Mouse (Mus musculus): ENCODE data around the gene Pias3. TPM values are rescaled to one million over a fixed set of nuclear protein-coding genes. Genes with fewer than 3 reads are reported as not detected.
A peak's percentile ranks its signal among the peaks of the same experiment; 100 is the strongest.

Pias3 gene
- polyA plus RNA-seq, 1 experiment from 2014 or later: 73.0 TPM

DNA sequence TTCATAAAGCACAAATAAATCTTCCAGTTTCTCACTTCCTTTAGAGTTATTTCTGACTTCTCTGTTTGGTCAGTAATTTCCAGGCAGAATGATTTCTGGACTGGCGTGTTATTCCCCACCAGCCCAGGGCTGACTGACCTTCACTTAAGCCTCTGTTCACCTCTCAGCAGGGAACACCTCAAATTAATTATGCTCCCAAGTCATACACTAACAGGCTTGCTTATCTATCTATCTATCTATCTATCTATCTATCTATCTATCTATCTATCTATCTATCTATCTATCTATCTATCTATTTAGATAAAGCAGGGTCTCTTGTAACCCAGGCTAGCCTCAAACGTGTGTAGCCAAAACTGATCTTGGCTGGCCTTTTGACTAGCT lies 12.5 kb downstream of the Pias3 start:
- H3K4me3 ChIP-seq (replicated peaks): no peak overlapping the region
- H3K4me2 ChIP-seq: peak overlapping the region; percentile 86
- H3K27ac ChIP-seq: no peak overlapping the region
- 0 out of 2 replicates have a peak, but pooled peaks cover 6% of the 10 kb centered on the region for H3K27me3 ChIP-seq
- no peaks in the 10 kb centered on the region for H3K9me3 ChIP-seq (replicated peaks)
- peaks cover 68% of the 10 kb centered on the region for H3K36me3 ChIP-seq
- peak; percentile 11; the same call in 1 of the 2 replicates for ATAC-seq (replicated peaks; ENCODE audit: low FRiP score)
- H3K9ac ChIP-seq: no peak overlapping the region
- peaks cover 8% of the 10 kb centered on the region for H3K4me1 ChIP-seq
- 48% methylated on average over 2 of the region's 2 CpGs for WGBS

DNA sequence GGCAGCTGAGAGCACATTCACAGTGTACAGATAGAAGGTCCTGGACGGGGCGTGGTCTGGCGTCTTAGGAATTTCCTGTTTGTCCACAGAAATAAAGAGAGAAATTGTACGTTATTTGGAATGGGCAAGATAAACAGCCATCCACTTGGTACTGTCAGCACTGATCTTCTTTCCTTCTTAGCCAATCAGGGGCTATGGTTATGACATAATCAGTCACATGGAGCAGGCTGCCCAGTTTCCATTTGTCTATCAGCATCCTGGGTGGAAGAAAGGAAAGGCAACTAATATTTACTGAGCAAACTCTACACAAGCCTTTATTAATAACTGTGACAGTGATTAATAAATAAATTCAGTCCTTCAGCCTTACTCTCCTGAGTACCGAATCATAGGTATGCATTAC lies 18.1 kb downstream of the Pias3 start:
- ATAC-seq (replicated peaks; ENCODE audit: low FRiP score): no peak
- no peak overlapping the region for H3K4me2 ChIP-seq
- no peaks in the 10 kb centered on the region for H3K9me3 ChIP-seq (replicated peaks)
- no peak overlapping the region for H3K4me3 ChIP-seq (replicated peaks)
- peaks cover 85% of the 10 kb centered on the region for H3K36me3 ChIP-seq
- H3K27me3 ChIP-seq: no peaks in the 10 kb centered on the region
- WGBS: 88% methylated on average over 5 of the region's 5 CpGs
- no peak overlapping the region for H3K9ac ChIP-seq
- no peaks in the 10 kb centered on the region for H3K4me1 ChIP-seq
- H3K27ac ChIP-seq: no peak overlapping the region

DNA sequence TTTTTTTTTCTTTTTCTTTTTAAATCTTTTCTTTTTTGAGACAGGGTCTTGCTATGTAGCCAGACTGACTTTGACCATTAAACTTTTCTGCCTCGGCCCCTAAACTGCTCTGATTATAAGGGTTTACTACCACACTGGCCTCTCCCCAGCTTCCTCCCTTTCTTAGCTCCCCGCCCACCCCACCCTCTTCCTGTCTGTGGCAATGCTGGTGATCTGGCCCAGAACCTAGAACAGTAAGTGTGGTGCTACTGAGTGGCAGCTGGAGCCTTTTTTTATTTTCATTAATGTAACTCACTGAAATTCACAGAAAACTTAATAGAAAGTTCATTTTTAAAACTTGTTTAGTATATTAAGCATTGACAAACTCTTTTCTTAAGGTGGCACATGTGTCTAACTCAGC lies 19.7 kb downstream of the Pias3 start:
- Histone ChIP-seq H3K27me3 (no peaks in the 10 kb centered on the region), H3K4me1 (0 out of 2 replicates have a peak, but pooled peaks cover 3% of the 10 kb centered on the region), H3K27ac (no peak overlapping the region), H3K4me2 (no peak overlapping the region), H3K9me3 (replicated peaks) (no peaks in the 10 kb centered on the region), H3K36me3 (peaks cover 84% of the 10 kb centered on the region), H3K9ac (no peak overlapping the region), H3K4me3 (replicated peaks) (no peak overlapping the region)
- ATAC-seq (replicated peaks; ENCODE audit: low FRiP score): no peak
- whole genome bisulfite sequencing: 59% methylated on average over 2 of the region's 2 CpGs

DNA sequence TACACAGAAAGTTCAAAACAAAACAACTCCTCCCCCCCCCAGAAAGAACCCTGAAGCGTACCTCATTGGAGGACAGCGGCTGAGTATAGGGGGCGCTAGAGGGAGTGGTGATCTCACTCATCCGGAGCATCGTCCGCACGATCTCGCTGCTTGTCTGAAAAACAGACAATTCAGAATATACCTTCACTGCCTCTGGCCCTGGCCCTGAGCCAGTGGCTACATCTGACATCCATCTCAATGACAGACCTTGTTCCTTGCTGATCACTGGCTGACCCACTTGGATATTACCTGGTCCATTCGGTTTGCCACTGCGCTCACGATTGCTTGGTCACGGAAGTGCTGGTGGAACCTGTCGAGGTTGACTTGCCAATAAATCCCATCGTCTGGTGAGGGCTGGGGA lies 23.0 kb downstream of the Pias3 start:
- 0 out of 2 replicates have a peak, but pooled peaks have one; percentile 9 for ATAC-seq (replicated peaks; ENCODE audit: low FRiP score)
- H3K4me3 ChIP-seq (replicated peaks): no peak overlapping the region; the same call in 1 of the 2 replicates
- 0 out of 2 replicates have a peak, but pooled peaks cover 3% of the 10 kb centered on the region for H3K4me1 ChIP-seq
- WGBS: 39% methylated on average over 14 of the region's 14 CpGs
- H3K9me3 ChIP-seq (replicated peaks): no peaks in the 10 kb centered on the region
- H3K4me2 ChIP-seq: peak overlapping the region; percentile 36
- 0 out of 2 replicates have a peak overlapping the region, but pooled peaks have one; percentile 22 for H3K27ac ChIP-seq
- H3K36me3 ChIP-seq: peaks cover 84% of the 10 kb centered on the region
- H3K9ac ChIP-seq: no peak overlapping the region
- H3K27me3 ChIP-seq: no peaks in the 10 kb centered on the region

DNA sequence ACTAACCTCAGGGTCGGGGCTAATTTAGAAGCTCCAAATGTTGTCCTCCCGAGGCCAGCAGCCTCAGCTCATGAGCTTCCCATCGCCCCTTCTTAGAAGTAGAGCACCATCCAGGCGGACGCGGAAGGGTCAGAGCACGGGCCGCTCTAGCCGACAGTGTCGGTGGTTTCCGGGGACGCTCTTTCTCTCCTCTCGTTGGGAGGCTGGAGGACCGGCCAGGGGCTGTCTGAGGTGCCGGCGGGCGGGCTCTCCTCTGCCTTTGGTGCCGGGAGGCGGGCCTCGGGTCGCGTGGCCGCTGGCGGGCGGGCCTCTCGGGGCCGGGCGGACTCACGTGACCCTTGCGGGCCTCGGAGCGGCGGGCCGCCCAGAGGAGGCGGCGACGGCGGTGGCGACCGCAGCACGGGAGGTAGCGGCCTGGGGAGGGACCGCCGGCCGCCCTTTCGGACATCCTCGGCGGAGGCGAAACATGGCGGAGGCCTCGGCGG lies 31.2 kb downstream of the Pias3 start, which contains the start of the genes Polr3c and Rnf115:
Gene Polr3c, minus strand, starts transcription at position 286 of the 485 bp plus-strand sequence.
Gene Rnf115, plus strand, starts transcription at position 322 of the 485 bp plus-strand sequence.
- H3K27ac ChIP-seq: peak within 1 kb of the TSS; percentile 79
- peak within 1 kb of the TSS; percentile 67 for H3K4me3 ChIP-seq (replicated peaks)
- no peaks in the 10 kb centered on the region for H3K9me3 ChIP-seq (replicated peaks)
- peak within 1 kb of the TSS; percentile 84 for H3K9ac ChIP-seq
- under 1% methylated on average over 46 of the region's 52 CpGs for WGBS
- H3K36me3 ChIP-seq: peaks cover 23% of the 10 kb centered on the region
- peaks cover 28% of the 10 kb centered on the region for H3K4me1 ChIP-seq
- peak within 1 kb of the TSS; percentile 68 for H3K4me2 ChIP-seq
- H3K27me3 ChIP-seq: no peaks in the 10 kb centered on the region
- ATAC-seq (replicated peaks; ENCODE audit: low FRiP score): peak; percentile 99

DNA sequence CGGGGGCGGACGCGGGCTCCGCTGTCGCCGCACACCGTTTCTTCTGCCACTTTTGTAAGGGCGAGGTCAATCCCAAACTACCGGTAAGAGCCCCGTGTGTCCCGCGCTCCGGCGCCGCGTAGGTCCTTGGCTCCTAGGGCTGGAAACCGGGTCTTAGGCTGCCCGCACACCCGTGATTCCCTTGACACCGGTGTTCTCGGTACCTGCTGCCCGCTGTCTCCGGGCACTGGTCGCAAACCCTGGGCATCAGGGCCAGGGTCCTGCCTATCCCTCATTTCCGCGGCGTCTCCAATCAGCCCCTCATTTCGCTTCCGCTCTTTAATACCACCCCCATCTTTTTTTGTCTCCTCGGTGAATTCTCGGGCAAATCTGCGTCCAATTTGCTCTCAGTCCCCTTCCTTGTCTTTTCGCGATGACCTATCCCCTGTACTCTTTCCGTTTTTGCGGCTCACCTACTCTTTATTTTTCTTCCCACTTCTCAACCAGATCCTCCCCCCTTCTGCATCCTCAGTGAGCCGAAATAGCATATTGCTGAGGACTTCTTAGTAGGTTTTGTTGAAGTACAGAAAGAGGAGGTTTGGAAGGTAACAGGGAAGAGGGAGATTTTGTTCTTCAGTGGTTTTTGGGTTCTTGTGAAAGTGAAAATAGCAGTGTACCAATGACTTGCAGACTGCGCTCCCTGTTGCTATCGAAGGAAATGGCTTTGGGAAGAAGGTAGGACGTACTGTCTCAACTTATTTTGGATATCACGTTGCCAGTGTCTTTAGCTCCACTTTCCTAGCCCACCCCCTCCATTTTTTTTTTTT lies 31.8 kb downstream of the Pias3 start:
- WGBS: under 1% methylated on average over 40 of the region's 42 CpGs
- peaks cover 28% of the 10 kb centered on the region for H3K4me1 ChIP-seq
- ATAC-seq (replicated peaks; ENCODE audit: low FRiP score): peak; percentile 54

DNA sequence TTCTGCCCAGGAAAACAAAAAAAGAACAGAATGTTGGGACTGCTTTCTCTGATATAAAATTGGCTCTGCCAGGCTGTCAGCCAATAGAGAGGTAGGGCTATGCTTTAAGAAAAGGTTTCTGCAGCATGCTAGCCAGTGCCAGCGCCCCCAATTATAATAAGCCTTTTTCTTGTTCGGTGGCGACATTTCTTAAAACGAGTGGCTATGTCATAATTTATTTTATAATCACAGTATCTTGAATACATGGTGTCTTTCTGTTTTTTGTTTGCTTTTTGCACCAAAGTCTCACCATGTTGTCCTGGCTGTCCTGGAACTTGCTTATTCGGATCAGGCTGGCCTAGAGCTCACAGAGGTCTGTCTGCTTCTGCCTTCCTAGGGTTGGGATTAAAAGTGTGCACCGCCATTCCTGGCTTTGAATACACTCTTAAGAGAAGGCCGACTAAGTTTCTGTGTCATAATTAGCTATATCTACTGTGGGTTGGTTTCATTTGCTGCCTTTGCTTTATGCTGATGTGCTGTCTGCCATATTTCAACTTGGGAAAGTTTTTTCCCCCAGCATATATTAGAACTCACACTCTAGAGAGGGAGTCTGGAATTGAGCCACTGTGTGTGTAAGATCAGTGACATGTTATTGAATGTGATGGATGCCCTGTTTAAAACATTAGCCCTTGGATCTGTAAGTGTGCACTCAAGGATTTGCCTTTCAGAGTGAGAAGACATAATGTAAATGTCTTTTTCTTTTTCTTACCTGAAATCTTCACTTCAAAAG lies 32.6 kb downstream of the Pias3 start:
- WGBS: 49% methylated on average over 7 of the region's 7 CpGs
- H3K27ac ChIP-seq: peak overlapping the region; percentile 79
- no peaks in the 10 kb centered on the region for H3K9me3 ChIP-seq (replicated peaks)
- peaks cover 28% of the 10 kb centered on the region for H3K4me1 ChIP-seq
- H3K4me2 ChIP-seq: peak overlapping the region; percentile 68
- H3K4me3 ChIP-seq (replicated peaks): peak overlapping the region; percentile 67
- H3K36me3 ChIP-seq: peaks cover 9% of the 10 kb centered on the region
- ATAC-seq (replicated peaks; ENCODE audit: low FRiP score): no peak
- no peaks in the 10 kb centered on the region for H3K27me3 ChIP-seq
- H3K9ac ChIP-seq: peak overlapping the region; percentile 84

More for the DNA sequence above, 31.8 kb downstream of the Pias3 start:
- peak overlapping the region; percentile 67 for H3K4me3 ChIP-seq (replicated peaks)
- no peaks in the 10 kb centered on the region for H3K9me3 ChIP-seq (replicated peaks)
- H3K9ac ChIP-seq: peak overlapping the region; percentile 84
- H3K27me3 ChIP-seq: no peaks in the 10 kb centered on the region
- peak overlapping the region; percentile 79 for H3K27ac ChIP-seq
- H3K36me3 ChIP-seq: peaks cover 17% of the 10 kb centered on the region
- H3K4me2 ChIP-seq: peak overlapping the region; percentile 68

DNA sequence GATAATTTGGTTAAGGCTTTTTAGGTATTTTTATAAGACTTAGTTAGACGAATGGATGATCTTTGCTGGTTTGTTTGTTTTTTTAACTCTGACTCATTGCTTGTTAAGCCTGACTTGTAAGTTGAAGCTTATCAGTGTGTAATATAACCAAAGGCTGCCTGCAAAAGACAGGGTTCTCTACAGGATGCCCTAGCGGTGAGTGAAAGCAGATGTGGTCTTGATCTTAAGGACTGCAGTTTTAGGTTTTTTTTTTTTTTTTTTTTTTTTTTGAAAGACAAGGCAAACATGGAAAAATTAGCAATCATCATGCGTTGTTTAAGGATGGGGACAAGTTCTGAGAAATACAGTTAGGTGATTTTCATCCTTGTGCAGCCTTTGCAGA lies 33.2 kb downstream of the Pias3 start:
- H3K27me3 ChIP-seq: no peaks in the 10 kb centered on the region
- no peak for ATAC-seq (replicated peaks; ENCODE audit: low FRiP score)
- 47% methylated on average over 3 of the region's 3 CpGs for WGBS
- peaks cover 28% of the 10 kb centered on the region for H3K4me1 ChIP-seq
- no peak overlapping the region for H3K27ac ChIP-seq
- H3K9ac ChIP-seq: no peak overlapping the region
- no peak overlapping the region for H3K4me3 ChIP-seq (replicated peaks)
- peak overlapping the region; percentile 68 for H3K4me2 ChIP-seq
- H3K36me3 ChIP-seq: peaks cover 4% of the 10 kb centered on the region; the same call in 1 of the 2 replicates
- H3K9me3 ChIP-seq (replicated peaks): no peaks in the 10 kb centered on the region

DNA sequence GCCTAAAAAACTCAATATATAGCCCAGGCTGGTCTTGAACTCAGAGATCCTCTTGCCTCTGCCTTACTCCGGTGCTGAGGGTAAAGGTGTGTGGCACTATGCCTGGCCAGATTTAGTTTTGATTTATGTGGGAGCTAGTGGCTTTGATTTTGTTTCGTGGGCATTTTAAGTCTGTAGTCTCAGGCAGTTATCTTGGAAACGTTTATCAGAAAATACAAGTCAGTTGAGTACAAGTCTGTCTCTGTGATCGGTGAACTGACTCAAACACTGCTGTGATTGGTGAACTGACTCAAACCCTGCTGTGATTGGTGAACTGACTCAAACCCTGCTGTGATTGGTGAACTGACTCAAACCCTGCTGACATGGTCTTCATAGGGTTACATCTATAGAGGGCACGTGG lies 34.6 kb downstream of the Pias3 start:
- WGBS: 71% methylated on average over 5 of the region's 5 CpGs
- H3K9ac ChIP-seq: no peak overlapping the region

DNA sequence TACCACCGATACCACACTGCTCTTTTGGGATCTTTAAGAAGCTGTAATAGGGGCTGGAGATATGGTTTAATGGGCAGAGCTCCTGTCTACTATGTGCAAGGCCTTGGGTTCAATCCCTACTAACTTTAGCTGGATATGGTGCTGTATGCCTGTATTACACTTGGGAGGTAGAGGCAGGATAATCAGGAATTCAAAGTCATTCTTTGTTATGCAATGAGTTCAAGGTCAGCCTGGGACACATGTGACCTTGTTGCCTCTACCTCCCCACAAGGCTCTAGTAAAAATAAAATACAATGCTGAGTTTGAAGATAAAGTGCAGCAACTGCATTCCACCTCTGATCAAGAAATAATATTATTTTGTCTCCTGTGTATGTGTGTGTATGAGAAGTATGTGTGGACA lies 37.8 kb downstream of the Pias3 start:
- no peak for ATAC-seq (replicated peaks; ENCODE audit: low FRiP score)
- Histone ChIP-seq H3K27me3 (no peaks in the 10 kb centered on the region), H3K4me1 (peaks cover 14% of the 10 kb centered on the region), H3K4me2 (no peak overlapping the region), H3K9me3 (replicated peaks) (no peaks in the 10 kb centered on the region), H3K36me3 (no peaks in the 10 kb centered on the region), H3K27ac (no peak overlapping the region), H3K4me3 (replicated peaks) (no peak overlapping the region), H3K9ac (no peak overlapping the region)
- WGBS: 100% methylated on average over 1 of the region's 1 CpGs

More for the DNA sequence above, 34.6 kb downstream of the Pias3 start:
- no peak overlapping the region for H3K4me3 ChIP-seq (replicated peaks)
- H3K36me3 ChIP-seq: no peaks in the 10 kb centered on the region
- no peak overlapping the region for H3K27ac ChIP-seq
- H3K9me3 ChIP-seq (replicated peaks): no peaks in the 10 kb centered on the region
- H3K4me2 ChIP-seq: no peak overlapping the region
- H3K4me1 ChIP-seq: peaks cover 28% of the 10 kb centered on the region
- ATAC-seq (replicated peaks; ENCODE audit: low FRiP score): no peak
- no peaks in the 10 kb centered on the region for H3K27me3 ChIP-seq

DNA sequence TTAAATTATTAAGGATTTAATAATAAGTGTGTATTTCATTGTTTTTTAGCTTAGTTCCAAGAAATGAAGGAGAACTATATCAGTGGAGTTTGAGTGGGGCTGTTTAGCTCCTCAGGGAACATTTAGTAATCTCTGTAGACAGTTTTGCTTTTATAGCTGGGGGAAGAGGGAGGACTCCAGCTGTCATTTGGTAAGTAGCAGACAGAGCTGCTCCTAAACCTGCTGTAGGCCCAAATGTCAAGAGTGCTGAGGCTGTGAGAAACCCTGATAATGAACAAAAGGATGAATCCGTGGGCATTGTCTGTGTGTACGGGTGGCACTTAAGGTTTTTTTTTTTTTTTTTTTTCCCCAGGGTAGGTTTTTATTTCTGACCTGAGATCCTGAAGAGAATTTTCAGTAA lies 39.0 kb downstream of the Pias3 start:
- no peak overlapping the region for H3K9ac ChIP-seq
- no peak overlapping the region for H3K4me3 ChIP-seq (replicated peaks)
- H3K27ac ChIP-seq: no peak overlapping the region
- WGBS: 84% methylated on average over 2 of the region's 2 CpGs
- H3K4me2 ChIP-seq: no peak overlapping the region
- no peak for ATAC-seq (replicated peaks; ENCODE audit: low FRiP score)
- H3K9me3 ChIP-seq (replicated peaks): no peaks in the 10 kb centered on the region
- H3K4me1 ChIP-seq: 0 out of 2 replicates have a peak, but pooled peaks cover 5% of the 10 kb centered on the region
- H3K36me3 ChIP-seq: no peaks in the 10 kb centered on the region
- H3K27me3 ChIP-seq: no peaks in the 10 kb centered on the region

All from kidney, embryonic 15.5 days (tissue).